Mouse (Mus musculus) CH12.LX (cell line): ENCODE results near the gene Ctnnbip1. TPM values are rescaled to one million over a fixed set of nuclear protein-coding genes. Genes with fewer than 3 reads are reported as not detected.

Experiments
- DNase-seq: peaks from one replicate; pipeline ENCODE4 v3.0.0-alpha.2; 2013; ENCODE audit errors: extremely low read depth
- H3K27ac ChIP-seq: 2 replicates; pipeline ENCODE4 v1.5.1; 2012; ENCODE audit warnings: low read depth, mild to moderate bottlenecking, control low read depth, moderate library complexity; ENCODE audit not compliant: insufficient read depth
- H3K27me3 ChIP-seq: replicated peaks from 2 replicates; pipeline ENCODE3; 2012; ENCODE audit warnings: inconsistent platforms
- H3K36me3 ChIP-seq, 2 experiments: replicated peaks in 1 of 2; 2 replicates each; pipeline versions ENCODE3 to v1.6.1; 2012; ENCODE audit warnings: inconsistent platforms in 1 of 2, low read length in 1 of 2, mild to moderate bottlenecking in 1 of 2, mixed read lengths in 1 of 2, moderate library complexity in 1 of 2; ENCODE audit not compliant: control insufficient read depth in 1 of 2, insufficient read depth in 1 of 2
- H3K4me1 ChIP-seq, 2 experiments: 2 replicates each; pipeline ENCODE4 v1.6.1; 2012; ENCODE audit warnings: inconsistent platforms in 1 of 2, moderate library complexity in 1 of 2; ENCODE audit not compliant: insufficient read depth in 2 of 2, control insufficient read depth in 1 of 2
- H3K4me2 ChIP-seq: 2 replicates; pipeline ENCODE4 v1.6.1; 2012; ENCODE audit warnings: low read depth, mild to moderate bottlenecking, control low read depth; ENCODE audit not compliant: poor library complexity, insufficient read depth, severe bottlenecking
- H3K4me3 ChIP-seq, 3 experiments: fragments of 150-350 bp in 1 of 3; sonication (generic) in 1 of 3; replicated peaks in 1 of 3; 2 replicates each; pipeline versions ENCODE3 to v1.5.1; 2011 to 2012; ENCODE audit warnings: low read depth in 2 of 3, low read length in 2 of 3, mild to moderate bottlenecking in 2 of 3, moderate library complexity in 2 of 3, control low read depth in 1 of 3, improper control_type of control experiment in 1 of 3, inconsistent platforms in 1 of 3, mixed read lengths in 1 of 3; ENCODE audit not compliant: poor library complexity in 1 of 3
- H3K79me2 ChIP-seq: replicated peaks from 2 replicates; pipeline ENCODE4 v1.6.1; 2012; ENCODE audit warnings: mild to moderate bottlenecking, moderate library complexity; ENCODE audit not compliant: control insufficient read depth, poor library complexity, insufficient read depth, severe bottlenecking; ENCODE audit errors: extremely low read depth
- H3K9ac ChIP-seq: 2 replicates; pipeline ENCODE4 v1.6.1; 2012; ENCODE audit warnings: low read depth, mild to moderate bottlenecking, control low read depth, moderate library complexity; ENCODE audit not compliant: insufficient read depth
- H3K9me3 ChIP-seq: replicated peaks from 2 replicates; pipeline ENCODE3; 2012; ENCODE audit warnings: low read length, inconsistent platforms, mixed read lengths
- CHD1 ChIP-seq: IDR thresholded peaks from 2 replicates; pipeline ENCODE4 v1.6.1; 2012; ENCODE audit warnings: low read depth, low read length, improper control_type of control experiment, inconsistent platforms
- CHD2 ChIP-seq: IDR thresholded peaks from 2 replicates; pipeline ENCODE4 v1.6.1; 2011; ENCODE audit warnings: low read length, improper control_type of control experiment
- CTCF ChIP-seq, 2 experiments: IDR thresholded peaks in 1 of 2; conservative IDR thresholded peaks in 1 of 2; 2 replicates each; pipeline ENCODE4 v1.5.1; 2011 to 2012; ENCODE audit warnings: low read depth in 2 of 2, low read length in 2 of 2, improper control_type of control experiment in 1 of 2, inconsistent platforms in 1 of 2, mild to moderate bottlenecking in 1 of 2, moderate library complexity in 1 of 2
- E2F4 ChIP-seq: IDR thresholded peaks from 2 replicates; pipeline ENCODE4 v1.6.1; 2011; ENCODE audit warnings: low read depth, low read length, improper control_type of control experiment; ENCODE audit not compliant: insufficient replicate concordance
- ELF1 ChIP-seq: IDR thresholded peaks from 2 replicates; pipeline ENCODE4 v1.6.1; 2014; ENCODE audit warnings: low read depth, mild to moderate bottlenecking, inconsistent platforms, low read length, improper control_type of control experiment
- ETS1 ChIP-seq: conservative IDR thresholded peaks from 2 replicates; pipeline ENCODE4 v1.6.1; 2012; ENCODE audit warnings: low read depth, mild to moderate bottlenecking, inconsistent platforms, low read length, improper control_type of control experiment, moderate library complexity
- GABPA ChIP-seq: IDR thresholded peaks from 2 replicates; pipeline ENCODE4 v1.6.1; 2012; ENCODE audit warnings: low read depth, low read length, improper control_type of control experiment, inconsistent platforms; ENCODE audit not compliant: insufficient replicate concordance
- JUN ChIP-seq: IDR thresholded peaks from 2 replicates; pipeline ENCODE4 v1.6.1; 2011; ENCODE audit warnings: low read depth, mild to moderate bottlenecking, low read length, improper control_type of control experiment, moderate library complexity; ENCODE audit not compliant: insufficient read depth
- JUND ChIP-seq: conservative IDR thresholded peaks from 2 replicates; pipeline ENCODE4 v1.6.1; 2011; ENCODE audit warnings: low read depth, low read length, improper control_type of control experiment
- MAFK ChIP-seq: IDR thresholded peaks from 2 replicates; pipeline ENCODE4 v1.6.1; 2011; ENCODE audit warnings: low read length, improper control_type of control experiment; ENCODE audit not compliant: insufficient replicate concordance
- MAX ChIP-seq: IDR thresholded peaks from 2 replicates; pipeline ENCODE4 v1.6.1; 2011; ENCODE audit warnings: low read length, improper control_type of control experiment
- MAZ ChIP-seq: IDR thresholded peaks from 2 replicates; pipeline ENCODE4 v1.6.1; 2012; ENCODE audit warnings: low read depth, mild to moderate bottlenecking, inconsistent platforms, low read length, improper control_type of control experiment, moderate library complexity
- MEF2A ChIP-seq: IDR thresholded peaks from 2 replicates; pipeline ENCODE4 v1.6.1; 2014; ENCODE audit warnings: low read depth, mild to moderate bottlenecking, inconsistent platforms, low read length, improper control_type of control experiment, borderline replicate concordance
- MXI1 ChIP-seq: IDR thresholded peaks from 2 replicates; pipeline ENCODE4 v1.6.1; 2011; ENCODE audit warnings: mild to moderate bottlenecking, low read depth, low read length, improper control_type of control experiment
- MYC ChIP-seq: IDR thresholded peaks from 2 replicates; pipeline ENCODE4 v1.6.1; 2011; ENCODE audit warnings: low read depth, mild to moderate bottlenecking, improper control_type of control experiment, low read length
- NRF1 ChIP-seq: IDR thresholded peaks from 2 replicates; pipeline ENCODE4 v1.6.1; 2014; ENCODE audit warnings: low read depth, mild to moderate bottlenecking, inconsistent platforms, low read length, improper control_type of control experiment, moderate library complexity
- RCOR1 ChIP-seq: conservative IDR thresholded peaks from 2 replicates; pipeline ENCODE4 v1.6.1; 2012; ENCODE audit warnings: low read depth, mild to moderate bottlenecking, inconsistent platforms, low read length, improper control_type of control experiment
- SIN3A ChIP-seq: IDR thresholded peaks from 2 replicates; pipeline ENCODE4 v1.6.1; 2012; ENCODE audit warnings: low read length, improper control_type of control experiment, inconsistent platforms
- TBP ChIP-seq: conservative IDR thresholded peaks from 2 replicates; pipeline ENCODE4 v1.6.1; 2011; ENCODE audit warnings: low read depth, low read length, improper control_type of control experiment
- TCF12 ChIP-seq: IDR thresholded peaks from 2 replicates; pipeline ENCODE4 v1.6.1; 2014; ENCODE audit warnings: low read depth, mild to moderate bottlenecking, inconsistent platforms, low read length, improper control_type of control experiment
- UBTF ChIP-seq: IDR thresholded peaks from 2 replicates; pipeline ENCODE4 v1.6.1; 2012; ENCODE audit warnings: low read depth, mild to moderate bottlenecking, inconsistent platforms, low read length, improper control_type of control experiment, moderate library complexity
- USF1 ChIP-seq: IDR thresholded peaks from 2 replicates; pipeline ENCODE4 v1.6.1; 2014; ENCODE audit warnings: low read depth, mild to moderate bottlenecking, inconsistent platforms, low read length, improper control_type of control experiment
- USF2 ChIP-seq: conservative IDR thresholded peaks from 2 replicates; pipeline ENCODE4 v1.6.1; 2011; ENCODE audit warnings: low read depth, low read length, improper control_type of control experiment
- ZC3H11A ChIP-seq: IDR thresholded peaks from 2 replicates; pipeline ENCODE4 v1.6.1; 2012; ENCODE audit warnings: low read depth, mild to moderate bottlenecking, inconsistent platforms, low read length, improper control_type of control experiment
- ZMIZ1 ChIP-seq: IDR thresholded peaks from 2 replicates; pipeline ENCODE4 v1.6.1; 2012; ENCODE audit warnings: low read depth, mild to moderate bottlenecking, inconsistent platforms, low read length, improper control_type of control experiment
- dilution Hi-C: fragments of 300-500 bp; cut with MboI; formaldehyde crosslinking; loops from 2 replicates; pipeline ENCODE4 v1.14.3; 2020; ENCODE audit warnings: low sequenced_read_pairs; ENCODE audit not compliant: extremely low pct_unique_long_range_greater_than_20kb, extremely low pct_ligation_motif_present
- in situ Hi-C: fragments of 300-500 bp; cut with MboI; formaldehyde crosslinking; loops from 3 replicates; pipeline ENCODE4 v1.14.3; 2019; ENCODE audit warnings: low sequenced_read_pairs, low pct_ligation_motif_present, low pct_unique_long_range_greater_than_20kb, mixed read lengths
- polyA plus RNA-seq: library from polyadenylated mRNA; unstranded; fragments of >175 nt; gene quantifications from 2 replicates; pipeline ENCODE4 v1.2.1, GENCODE M21; 2012; ENCODE audit warnings: low read depth; ENCODE audit not compliant: insufficient read length
- total RNA-seq, 2 experiments: library from RNA; depleted of rRNA; stranded (reverse); fragments of 300-350 nt in 1 of 2; fragments of >200 nt in 1 of 2; gene quantifications; 2 replicates each; pipeline ENCODE4 v1.2.3; 2012 to 2014

The Ctnnbip1 gene
- total and polyA plus RNA-seq, 3 experiments, result 4.5 to 5.9 (median 5.7) TPM

- H3K4me3 ChIP-seq, result no peak overlapping the region
- H3K9me3 ChIP-seq, result no peaks in the 10 kb centered on the region
- no peak for DNase-seq
- H3K79me2 ChIP-seq, result no peaks in the 10 kb centered on the region
- H3K27me3 ChIP-seq, result peaks cover 13% of the 10 kb centered on the region
- in situ Hi-C loops (loop anchor here (5.0 kb wide), 1 partner anchor 73 kb away; the partner anchor contains the start of gene Rbp7), dilution Hi-C loops (no loop called here)
- no peak overlapping the region for H3K27ac ChIP-seq
- TF ChIP-seq NRF1 (no peak), MAX (no peak), RCOR1 (no peak), CHD1 (no peak), ELF1 (no peak), TCF12 (no peak), CTCF (conservative IDR thresholded peaks at IDR 0.05 in 1 of 2, IDR thresholded peaks at IDR 0.05 in 1 of 2; ENCODE audit: low read depth in 2 of 2, low read length in 2 of 2) (no peak), E2F4 (no peak)
- H3K4me1 ChIP-seq, result peaks cover 4 to 7% of the 10 kb centered on the region in 2 experiments
- H3K36me3 ChIP-seq, result no peaks in the 10 kb centered on the region
- H3K4me2 ChIP-seq, result no peak overlapping the region
- no peak overlapping the region for H3K9ac ChIP-seq
These were observed 7.1 kb downstream of the Ctnnbip1 start for GRCm38 (mm10) chr4:149525170-149525569.

- peaks cover 4 to 7% of the 10 kb centered on the region in 2 experiments for H3K4me1 ChIP-seq
- in situ Hi-C loops, result loop anchor here (5.0 kb wide), 1 partner anchor 74 kb away; the partner anchor contains the start of gene Rbp7
These were observed 7.8 kb downstream of the Ctnnbip1 start for GRCm38 (mm10) chr4:149525811-149526210.

GRCm38 (mm10) chr4:149526330-149526729, 8.3 kb downstream of the Ctnnbip1 start:
- dilution Hi-C loops (no loop called here), in situ Hi-C loops (loop anchor here (5.0 kb wide), 1 partner anchor 74 kb away; the partner anchor contains the start of gene Rbp7)
- H3K4me1 ChIP-seq, result peaks cover 4 to 7% of the 10 kb centered on the region in 2 experiments
- no peak overlapping the region for H3K27ac ChIP-seq
- TF ChIP-seq JUND (no peak), ELF1 (no peak), SIN3A (no peak), CTCF (conservative IDR thresholded peaks at IDR 0.05 in 1 of 2, IDR thresholded peaks at IDR 0.05 in 1 of 2; ENCODE audit: low read depth in 2 of 2, low read length in 2 of 2) (no peak), MAX (no peak), MYC (no peak), USF1 (no peak), ETS1 (no peak), GABPA (no peak), MXI1 (no peak), MAZ (no peak), USF2 (no peak), CHD2 (no peak), JUN (no peak), UBTF (no peak), TCF12 (no peak)
- no peak overlapping the region for H3K4me3 ChIP-seq
- H3K4me2 ChIP-seq, result no peak overlapping the region
- H3K79me2 ChIP-seq, result no peaks in the 10 kb centered on the region
- no peaks in the 10 kb centered on the region for H3K36me3 ChIP-seq
- no peaks in the 10 kb centered on the region for H3K9me3 ChIP-seq
- peaks cover 8% of the 10 kb centered on the region for H3K27me3 ChIP-seq
- no peak for DNase-seq
- H3K9ac ChIP-seq, result no peak overlapping the region

More at GRCm38 (mm10) chr4:149525811-149526210, 7.8 kb downstream of the Ctnnbip1 start:
- Histone ChIP-seq H3K36me3 (no peaks in the 10 kb centered on the region), H3K4me2 (no peak overlapping the region), H3K27me3 (peaks cover 11% of the 10 kb centered on the region), H3K9me3 (no peaks in the 10 kb centered on the region), H3K27ac (no peak overlapping the region), H3K9ac (no peak overlapping the region), H3K79me2 (no peaks in the 10 kb centered on the region), H3K4me3 (no peak overlapping the region)
- dilution Hi-C loops, result no loop called here
- DNase-seq, result no peak
- TF ChIP-seq JUND, result no peak
- TF ChIP-seq MEF2A, result no peak
- no peak for TF ChIP-seq MAFK
- TF ChIP-seq TBP, result no peak
- TF ChIP-seq MXI1, result no peak
- TF ChIP-seq NRF1, result no peak
- TF ChIP-seq TCF12, result no peak
- no peak for TF ChIP-seq ZMIZ1
- no peak for TF ChIP-seq CHD2
- no peak for TF ChIP-seq ZC3H11A
